Mouse (Mus musculus) lung, adult 2 months (tissue): ENCODE results near the gene Ksr2. TPM values are rescaled to one million over a fixed set of nuclear protein-coding genes. Genes with fewer than 3 reads are reported as not detected.

Experiments
- DNase-seq: peaks from one replicate; pipeline ENCODE4 v3.0.0; 2022
- H3K4me1 ChIP-seq: fragments of 200-500 bp; 2 replicates; pipeline ENCODE4 v1.6.1; 2011; ENCODE audit warnings: low read length; ENCODE audit not compliant: control insufficient read depth, insufficient read depth
- H3K4me3 ChIP-seq: fragments of 200-500 bp; replicated peaks from 2 replicates; pipeline ENCODE3; 2011; ENCODE audit warnings: low read depth, mild to moderate bottlenecking, control low read depth, low read length; ENCODE audit errors: extremely low read depth
- CTCF ChIP-seq: fragments of 200-500 bp; IDR thresholded peaks from 2 replicates; pipeline ENCODE4 v1.5.1; 2011; ENCODE audit warnings: mild to moderate bottlenecking, low read length, control low read depth; ENCODE audit not compliant: insufficient read depth
- POLR2A ChIP-seq: fragments of 200-500 bp; IDR thresholded peaks from 2 replicates; pipeline ENCODE4 v1.6.1; 2011; ENCODE audit warnings: low read depth, mild to moderate bottlenecking, control low read depth, low read length, borderline replicate concordance; ENCODE audit errors: extremely low read depth
- WGBS: fragments of 180-500 bp; shearing (Covaris S2); methylation state at CpG from one replicate; pipeline ENCODE4 v1.1.7; 2018; 5-methylcytosine and 5-hydroxymethylcytosine counted together
- polyA plus RNA-seq: library from polyadenylated mRNA; depleted of rRNA; stranded (reverse); fragments of >200 nt; gene quantifications from 2 replicates; pipeline ENCODE4 v1.2.3, GENCODE M21; 2012

Gene Ksr2
- polyA plus RNA-seq, 1 experiment: 0.06 TPM

GRCm38 (mm10) chr5:117539221-117539620 lies 125.4 kb downstream of the Ksr2 start:
- 54% methylated on average over 3 of the region's 3 CpGs for WGBS
- no peak overlapping the region for H3K4me3 ChIP-seq
- DNase-seq: no peak
- no peaks in the 10 kb centered on the region for H3K4me1 ChIP-seq
- TF ChIP-seq POLR2A (no peak), CTCF (no peak)

GRCm38 (mm10) chr5:117541654-117542053 lies 127.9 kb downstream of the Ksr2 start:
- no peak overlapping the region for H3K4me3 ChIP-seq
- TF ChIP-seq POLR2A (no peak), CTCF (no peak)
- no peaks in the 10 kb centered on the region for H3K4me1 ChIP-seq
- DNase-seq: no peak
- 34% methylated on average over 8 of the region's 8 CpGs for WGBS

DNA sequence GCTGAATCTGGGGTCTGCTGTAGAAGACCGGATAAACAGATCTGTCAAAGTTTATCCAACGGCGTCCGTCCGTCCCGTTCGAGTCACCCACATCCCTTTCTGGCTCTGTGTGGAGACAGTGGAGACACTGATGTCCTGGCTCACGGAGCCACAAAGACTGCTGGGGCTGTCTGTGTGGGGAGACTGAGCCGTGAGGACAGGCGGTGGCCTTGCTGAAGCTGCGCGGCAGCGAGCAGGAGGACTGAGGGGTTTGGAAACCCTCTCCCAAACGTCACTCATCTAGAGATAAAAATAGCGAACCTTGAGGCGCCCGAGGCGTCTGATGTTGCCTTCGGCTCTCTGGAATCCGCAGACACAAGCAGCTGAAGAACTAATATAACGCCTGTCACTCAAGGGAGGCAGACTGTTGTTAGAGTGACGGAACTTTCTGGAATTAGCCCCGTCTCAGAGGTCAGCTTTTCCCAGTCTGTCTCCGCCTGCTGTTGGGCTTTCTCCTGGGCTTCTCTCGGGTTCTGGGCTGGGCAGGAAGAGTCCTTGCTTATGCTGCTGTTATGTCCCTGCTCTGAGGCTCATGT lies 133.0 kb downstream of the Ksr2 start:
- no peak for DNase-seq
- no peak for TF ChIP-seq POLR2A
- TF ChIP-seq CTCF: no peak
- Histone ChIP-seq H3K4me3 (no peak overlapping the region), H3K4me1 (no peaks in the 10 kb centered on the region)
- 41% methylated on average over 25 of the region's 25 CpGs for WGBS

- no peak for DNase-seq
- Histone ChIP-seq H3K4me1 (no peaks in the 10 kb centered on the region), H3K4me3 (no peak overlapping the region)
- WGBS: 47% methylated on average over 9 of the region's 9 CpGs
- TF ChIP-seq CTCF: no peak
- no peak for TF ChIP-seq POLR2A
These were observed 137.2 kb downstream of the Ksr2 start for GRCm38 (mm10) chr5:117550992-117551391.

GRCm38 (mm10) chr5:117552096-117552495 lies 138.3 kb downstream of the Ksr2 start:
- no peak for DNase-seq
- WGBS: 95% methylated on average over 8 of the region's 8 CpGs

GRCm38 (mm10) chr5:117554505-117554904 lies 140.7 kb downstream of the Ksr2 start:
- no peak overlapping the region for H3K4me3 ChIP-seq
- TF ChIP-seq POLR2A: no peak
- no peak for TF ChIP-seq CTCF
- DNase-seq: no peak
- H3K4me1 ChIP-seq: no peaks in the 10 kb centered on the region
- WGBS: 78% methylated on average over 4 of the region's 4 CpGs

More at GRCm38 (mm10) chr5:117552096-117552495, 138.3 kb downstream of the Ksr2 start:
- no peak overlapping the region for H3K4me3 ChIP-seq
- H3K4me1 ChIP-seq: no peaks in the 10 kb centered on the region
- TF ChIP-seq CTCF: no peak
- TF ChIP-seq POLR2A: no peak

GRCm38 (mm10) chr5:117556570-117556969 lies 142.8 kb downstream of the Ksr2 start:
- H3K4me1 ChIP-seq: no peaks in the 10 kb centered on the region
- 72% methylated on average over 9 of the region's 9 CpGs for WGBS
- no peak for DNase-seq
- TF ChIP-seq CTCF (no peak), POLR2A (no peak)
- H3K4me3 ChIP-seq: no peak overlapping the region

- Histone ChIP-seq H3K4me3 (no peak overlapping the region), H3K4me1 (no peaks in the 10 kb centered on the region)
- TF ChIP-seq POLR2A (no peak), CTCF (no peak)
- WGBS: 72% methylated on average over 2 of the region's 2 CpGs
- no peak for DNase-seq
These were observed 147.3 kb downstream of the Ksr2 start for GRCm38 (mm10) chr5:117561080-117561479.

DNA sequence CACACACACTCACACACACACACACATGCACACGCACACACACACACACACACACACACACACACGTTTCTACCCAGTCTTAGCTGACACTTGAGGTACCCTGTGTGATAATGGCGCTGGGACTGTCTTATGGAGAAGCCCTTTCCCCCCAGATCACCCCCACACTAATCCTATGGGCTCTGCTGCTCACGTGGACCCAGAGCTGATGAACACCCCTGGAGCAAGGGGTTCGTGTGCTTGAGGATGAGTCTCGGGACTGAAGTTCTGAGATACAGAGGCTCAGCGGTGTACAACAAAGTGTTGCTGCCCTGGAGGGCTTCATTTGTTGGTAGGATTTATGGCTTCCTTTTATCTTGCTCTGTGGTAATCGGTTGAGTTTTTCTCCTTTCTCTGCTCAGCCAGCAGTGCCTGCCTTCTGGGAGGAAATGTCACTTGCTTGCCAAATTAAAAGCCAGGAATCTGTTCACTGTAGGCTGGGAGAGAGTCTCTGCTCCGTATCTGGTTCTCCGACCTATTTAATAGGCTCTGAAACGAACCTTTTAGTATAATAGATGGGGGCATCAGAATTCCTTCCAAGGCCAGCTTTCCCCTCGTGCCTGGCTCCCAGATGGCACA lies 152.4 kb downstream of the Ksr2 start:
- no peak for DNase-seq
- WGBS: 54% methylated on average over 12 of the region's 12 CpGs
- no peak for TF ChIP-seq CTCF
- TF ChIP-seq POLR2A: no peak
- Histone ChIP-seq H3K4me1 (no peaks in the 10 kb centered on the region), H3K4me3 (no peak overlapping the region)

GRCm38 (mm10) chr5:117569190-117569795 lies 155.5 kb downstream of the Ksr2 start:
- no peak for DNase-seq
- no peak overlapping the region for H3K4me3 ChIP-seq
- TF ChIP-seq POLR2A (no peak), CTCF (no peak)
- WGBS: 79% methylated on average over 6 of the region's 6 CpGs
- no peaks in the 10 kb centered on the region for H3K4me1 ChIP-seq
